Mouse (Mus musculus) neutrophil, adult 5-6 weeks (primary cell): ENCODE data around the gene Sptbn4. TPM values are rescaled to one million over a fixed set of nuclear protein-coding genes. Genes with fewer than 3 reads are reported as not detected.
A peak's percentile ranks its signal among the peaks of the same experiment; 100 is the strongest.

ENCODE experiments used
- ATAC-seq: fragments of 151-379, 151-347 bp; 2 replicates; pipeline ENCODE4 v1.8.0; 2017; ENCODE audit warnings: mild to moderate bottlenecking, moderate TSS enrichment; ENCODE audit not compliant: insufficient number of reproducible peaks, poor library complexity, low FRiP score, severe bottlenecking; ENCODE audit errors: extremely low read depth
- total RNA-seq: library from RNA; stranded (forward); fragments of 200-1000 nt; gene quantifications from 2 replicates; pipeline ENCODE4 v1.2.3, GENCODE M21; 2017

Sptbn4 gene
- total RNA-seq, 1 experiment from 2014 or later: not detected

GRCm38 (mm10) chr7:27476098-27476635 is 28.7 kb upstream of the Sptbn4 start:
- no peak for ATAC-seq

DNA sequence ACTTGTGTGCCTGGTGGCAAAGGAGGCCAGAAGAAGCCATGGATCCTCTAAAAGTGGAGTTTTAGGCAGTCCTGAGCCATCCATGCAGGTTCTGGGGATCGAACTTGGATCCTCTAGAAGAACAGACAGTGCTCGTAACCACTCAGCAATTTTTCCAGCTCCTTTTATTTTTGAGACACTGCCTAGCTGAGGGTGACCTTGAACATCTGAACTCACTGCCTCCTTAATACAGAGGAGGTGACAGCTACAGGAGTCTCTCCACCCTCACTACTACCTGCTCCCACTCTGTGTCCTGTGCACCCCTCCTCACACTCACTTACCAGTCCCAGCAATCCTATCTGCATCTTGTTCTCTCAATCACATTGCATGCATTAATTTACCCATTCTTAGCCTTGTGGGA is 28.1 kb upstream of the Sptbn4 start:
- ATAC-seq: no peak

GRCm38 (mm10) chr7:27474490-27474954 is 27.0 kb upstream of the Sptbn4 start:
- peak; percentile 73 for ATAC-seq

- ATAC-seq: no peak
These were observed 26.5 kb upstream of the Sptbn4 start for GRCm38 (mm10) chr7:27473835-27474489.

DNA sequence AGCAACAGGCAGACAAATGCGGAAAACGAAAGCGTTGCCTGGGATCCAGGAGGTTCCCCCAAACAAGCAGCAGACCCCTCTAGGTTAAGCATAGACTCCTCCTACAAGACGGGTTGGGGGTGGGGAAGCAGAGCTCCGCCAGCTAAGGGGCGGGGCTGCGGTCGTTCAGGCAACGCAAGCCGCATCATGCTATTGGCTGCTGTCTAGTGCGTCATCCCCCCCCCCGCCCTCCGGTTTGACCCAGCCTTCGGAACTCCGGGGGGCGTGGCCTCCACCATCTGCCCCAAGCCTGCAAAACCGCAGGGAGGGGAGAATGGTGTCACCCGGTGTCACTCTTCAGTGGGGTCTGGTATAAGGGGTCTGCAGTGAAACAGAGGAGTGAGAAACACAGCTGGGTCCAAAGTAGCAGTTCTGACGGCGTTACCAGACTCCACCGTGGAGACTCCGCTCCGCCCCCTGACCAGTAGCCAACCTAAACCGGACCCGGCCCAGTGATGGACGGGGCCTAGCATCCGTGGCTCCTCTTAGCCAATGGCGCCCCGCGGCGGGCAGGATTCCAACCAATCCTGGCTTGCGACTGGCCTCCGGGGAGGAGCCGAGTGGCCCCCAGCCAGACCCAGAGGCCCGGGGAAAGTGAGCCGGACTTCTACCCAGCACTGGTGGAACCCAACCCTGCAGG is 25.8 kb upstream of the Sptbn4 start, which contains the start of gene Sertad3:
Gene Sertad3 (plus strand): TSS at position 613 of the 679 bp plus-strand sequence.
- peak; percentile 74 for ATAC-seq

GRCm38 (mm10) chr7:27472596-27472995 is 25.1 kb upstream of the Sptbn4 start:
- ATAC-seq: no peak

DNA sequence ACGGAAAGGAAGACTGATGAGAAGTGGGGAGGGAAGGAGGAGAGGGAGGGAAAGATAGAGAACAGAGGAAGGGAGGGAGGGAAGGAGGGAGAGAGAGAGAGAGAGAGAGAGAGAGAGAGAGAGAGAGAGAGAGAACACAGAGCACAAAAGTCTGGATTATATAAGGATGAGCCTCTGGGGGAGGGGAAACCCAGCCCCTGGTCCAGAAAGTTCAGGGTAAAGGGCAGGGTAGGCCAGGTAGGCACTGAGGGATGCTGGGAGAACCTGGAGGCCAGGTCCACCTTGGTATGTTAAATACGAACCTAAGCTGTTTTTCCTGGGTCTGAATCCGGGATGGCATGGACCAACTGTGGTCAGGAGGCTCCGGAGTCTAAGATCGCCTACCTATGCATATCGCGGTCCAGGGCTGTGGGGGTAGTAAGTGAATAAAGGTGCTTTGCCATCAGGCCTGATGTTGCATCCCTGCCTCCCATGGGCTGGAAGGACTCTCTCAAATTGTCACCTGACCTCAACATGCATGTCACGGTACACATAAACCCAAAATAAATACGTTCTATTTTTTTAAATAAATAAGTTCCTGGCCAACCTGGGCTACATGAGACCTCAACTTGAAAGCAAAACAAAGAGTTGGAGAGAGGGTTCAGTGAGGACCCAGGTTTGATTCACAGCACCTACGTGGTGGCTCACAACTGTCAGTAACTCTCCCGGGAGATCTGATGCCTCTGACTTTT is 24.1 kb upstream of the Sptbn4 start:
- ATAC-seq: no peak

GRCm38 (mm10) chr7:27467648-27468047 is 20.2 kb upstream of the Sptbn4 start:
- no peak for ATAC-seq

DNA sequence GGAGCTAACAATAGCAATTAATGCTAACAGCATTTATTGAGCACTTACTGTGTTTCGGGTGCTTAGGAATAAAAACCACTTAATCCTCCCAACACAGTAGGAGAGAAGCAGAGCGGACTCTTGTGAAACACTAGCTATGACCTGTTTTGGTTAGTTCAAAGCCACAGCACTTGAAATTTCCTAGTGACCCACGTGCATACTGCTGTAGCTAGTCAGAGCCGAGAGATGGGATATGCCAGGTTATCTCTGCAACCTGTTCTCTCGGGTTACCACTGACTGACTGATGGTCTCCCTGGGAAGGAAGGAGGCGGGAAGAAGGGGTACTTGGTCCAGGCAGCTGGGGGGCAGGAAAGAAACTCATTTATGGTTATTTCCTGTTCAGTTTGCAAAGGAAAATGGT is 13.0 kb upstream of the Sptbn4 start:
- no peak for ATAC-seq

- no peak for ATAC-seq
These were observed 12.2 kb upstream of the Sptbn4 start for GRCm38 (mm10) chr7:27459640-27460039.

DNA sequence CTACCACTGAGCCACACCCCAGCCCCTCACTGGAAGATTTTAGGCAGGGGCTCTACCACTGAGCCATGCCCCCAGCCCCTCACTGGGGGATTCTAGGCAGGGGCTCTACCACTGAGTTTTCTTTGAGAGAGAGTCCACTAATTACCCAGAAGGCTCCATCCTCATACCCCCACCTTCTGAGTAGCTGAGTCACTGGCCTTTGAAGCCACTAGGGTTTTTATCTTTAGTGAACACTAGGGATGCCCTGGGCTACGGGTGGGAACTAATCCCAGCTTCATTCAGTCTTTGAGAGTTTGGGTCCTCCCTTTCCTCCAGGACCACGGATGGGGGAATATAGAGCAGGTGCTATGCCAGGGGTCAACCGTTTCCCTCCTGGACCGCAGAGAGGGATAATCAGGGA is 11.1 kb upstream of the Sptbn4 start:
- ATAC-seq: no peak

DNA sequence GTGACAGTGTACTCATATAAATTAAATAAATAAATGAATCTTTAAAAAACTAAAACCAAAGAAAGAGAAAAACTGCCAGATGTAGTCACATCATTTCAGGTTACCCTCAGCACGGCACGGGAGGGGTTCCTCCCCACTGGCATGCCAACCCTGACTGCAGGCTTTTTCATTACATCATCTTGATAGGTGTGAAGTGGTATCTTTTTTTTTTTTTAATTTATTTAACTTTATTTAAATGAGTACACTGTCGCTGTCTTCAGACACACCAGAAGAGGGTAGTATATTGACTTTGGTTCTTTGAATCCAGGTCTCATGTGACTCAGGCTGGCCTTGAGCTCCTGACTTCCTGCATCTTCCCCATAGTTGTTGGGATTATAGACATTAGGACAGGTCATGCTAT is 7.8 kb upstream of the Sptbn4 start:
- no peak for ATAC-seq

- ATAC-seq: 0 out of 2 replicates have a peak, but pooled peaks have one; percentile 27
These were observed 7.1 kb upstream of the Sptbn4 start for GRCm38 (mm10) chr7:27454461-27455121.

DNA sequence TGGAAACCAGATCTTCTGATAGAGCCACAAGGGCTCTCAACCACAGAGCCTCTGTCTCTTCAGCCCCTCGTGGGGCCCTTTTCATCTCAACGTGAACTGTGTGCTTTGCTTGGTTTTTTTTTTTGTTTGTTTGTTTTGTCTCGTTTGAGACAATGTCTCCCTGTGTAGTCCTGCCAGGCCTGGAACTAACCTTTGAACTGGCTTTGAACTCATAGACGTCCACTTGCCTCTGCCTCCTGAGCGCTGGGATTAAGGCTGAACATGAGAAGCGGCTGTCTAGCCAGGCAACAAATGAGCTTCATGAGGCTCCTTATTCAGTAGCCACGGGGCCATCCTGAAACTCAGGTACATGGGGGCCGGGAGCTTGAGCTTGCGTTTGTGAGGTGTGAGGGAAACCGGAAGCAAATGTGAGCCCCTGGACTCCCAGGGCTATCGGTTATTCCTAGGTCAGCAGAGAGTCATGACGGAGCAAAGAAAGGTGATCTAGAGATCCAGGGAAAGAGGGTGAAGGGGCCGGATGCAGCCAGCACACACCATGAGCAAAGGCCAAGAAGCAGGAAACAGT is 4.8 kb upstream of the Sptbn4 start:
- no peak for ATAC-seq

DNA sequence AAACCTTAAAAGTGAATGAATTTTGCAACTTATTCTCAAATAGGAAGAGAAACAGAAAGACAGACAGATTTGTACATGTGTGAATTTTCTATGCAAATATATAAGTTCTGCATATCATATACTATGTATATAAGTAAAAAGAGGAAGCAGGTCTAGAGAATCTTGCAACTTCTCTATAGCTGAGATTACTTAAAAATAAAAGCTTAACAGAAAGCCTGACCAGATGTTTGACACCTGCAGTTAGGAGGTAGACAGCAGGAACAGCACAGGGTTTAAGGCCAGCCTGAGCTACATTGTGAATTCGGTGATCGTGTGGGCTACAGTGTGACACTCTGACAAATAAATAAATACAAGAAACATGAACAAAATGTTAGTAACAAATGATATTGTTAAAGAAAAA is 3.9 kb upstream of the Sptbn4 start:
- peak; percentile 30; the same call in 1 of the 2 replicates for ATAC-seq

DNA sequence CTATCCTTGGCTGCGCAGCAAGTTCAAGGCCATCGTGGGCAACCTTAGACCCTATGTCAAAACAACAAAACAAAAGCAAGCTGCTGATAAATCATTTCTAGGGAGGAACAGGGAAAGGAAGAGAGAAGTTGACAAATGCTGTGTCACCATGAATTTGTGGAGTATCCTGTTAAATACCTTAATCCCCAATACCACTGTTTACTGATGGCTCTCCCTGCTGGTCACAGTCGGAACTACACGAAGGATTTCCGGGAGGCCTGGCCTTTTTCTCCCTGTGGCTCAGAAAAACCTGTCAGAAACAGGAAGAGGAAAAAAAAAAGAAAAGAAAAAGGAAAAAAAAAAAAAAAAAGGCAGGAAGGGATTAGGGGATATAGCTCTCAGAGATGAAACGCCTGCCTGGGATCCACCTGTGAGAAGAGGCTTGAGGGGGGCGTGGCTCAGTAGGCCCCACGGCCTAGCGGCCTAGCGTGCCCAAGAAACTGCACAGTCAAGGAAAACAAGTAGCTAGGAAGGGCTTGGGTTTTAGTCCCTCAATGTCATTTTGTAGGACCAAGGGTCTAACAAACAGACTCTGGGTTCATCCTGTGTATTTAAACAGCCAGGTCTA is 1.9 kb upstream of the Sptbn4 start:
- no peak for ATAC-seq

- no peak for ATAC-seq
These were observed 1.1 kb upstream of the Sptbn4 start for GRCm38 (mm10) chr7:27448421-27449206.
